Mouse (Mus musculus) megakaryocyte, embryonic 14.5 days (primary cell): Measurements from ENCODE around the gene Polr1e.

Experiments used
- FLI1 ChIP-seq: IDR thresholded peaks from 2 replicates; pipeline ENCODE4 v1.6.1; 2012; ENCODE audit warnings: low read length, inconsistent platforms, mixed read lengths
- GATA1 ChIP-seq: IDR thresholded peaks from 3 replicates; pipeline ENCODE4 v1.6.1; 2012; ENCODE audit warnings: mixed read lengths, low read length, inconsistent platforms, borderline replicate concordance

DNA sequence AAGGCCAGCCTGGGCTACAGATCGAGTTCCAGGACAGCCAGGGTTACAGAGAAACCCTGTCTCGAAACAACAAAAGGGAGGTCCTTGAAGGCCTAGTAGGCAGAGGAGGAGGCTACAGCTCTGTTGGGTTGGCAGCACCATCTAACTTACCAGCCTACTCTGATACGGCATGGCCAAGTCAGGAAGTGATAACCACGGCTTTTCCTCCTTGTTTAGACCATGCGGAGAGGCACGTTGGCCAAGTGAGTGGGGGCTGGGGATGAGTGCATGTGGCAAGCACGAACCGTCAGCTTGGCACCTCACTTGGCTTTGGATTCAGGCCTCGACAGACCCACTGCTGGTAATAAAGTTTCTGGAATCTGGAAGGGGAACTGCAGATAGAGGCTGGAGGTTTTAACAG is 14.2 kb downstream of the Polr1e start:
- no peak for TF ChIP-seq GATA1
- TF ChIP-seq FLI1, result no peak
